Mouse (Mus musculus) CH12.LX (cell line): ENCODE measurements around the gene Rpusd2.

Experiments
- CTCF ChIP-seq, 2 experiments: IDR thresholded peaks in 1 of 2; conservative IDR thresholded peaks in 1 of 2; 2 replicates each; pipeline ENCODE4 v1.5.1; 2011 to 2012; ENCODE audit warnings: low read depth in 2 of 2, low read length in 2 of 2, improper control_type of control experiment in 1 of 2, inconsistent platforms in 1 of 2, mild to moderate bottlenecking in 1 of 2, moderate library complexity in 1 of 2
- EP300 ChIP-seq: IDR thresholded peaks from 2 replicates; pipeline ENCODE4 v1.6.1; 2011; ENCODE audit warnings: low read length, improper control_type of control experiment
- HCFC1 ChIP-seq: IDR thresholded peaks from 2 replicates; pipeline ENCODE4 v1.6.1; 2012; ENCODE audit warnings: low read depth, mild to moderate bottlenecking, inconsistent platforms, low read length, improper control_type of control experiment
- MAX ChIP-seq: IDR thresholded peaks from 2 replicates; pipeline ENCODE4 v1.6.1; 2011; ENCODE audit warnings: low read length, improper control_type of control experiment
- NELFE ChIP-seq: IDR thresholded peaks from 2 replicates; pipeline ENCODE4 v1.6.1; 2011; ENCODE audit warnings: low read depth, low read length, improper control_type of control experiment
- POLR2A ChIP-seq: IDR thresholded peaks from 2 replicates; pipeline ENCODE4 v1.6.1; 2011; ENCODE audit warnings: low read depth, mild to moderate bottlenecking, improper control_type of control experiment, low read length

DNA sequence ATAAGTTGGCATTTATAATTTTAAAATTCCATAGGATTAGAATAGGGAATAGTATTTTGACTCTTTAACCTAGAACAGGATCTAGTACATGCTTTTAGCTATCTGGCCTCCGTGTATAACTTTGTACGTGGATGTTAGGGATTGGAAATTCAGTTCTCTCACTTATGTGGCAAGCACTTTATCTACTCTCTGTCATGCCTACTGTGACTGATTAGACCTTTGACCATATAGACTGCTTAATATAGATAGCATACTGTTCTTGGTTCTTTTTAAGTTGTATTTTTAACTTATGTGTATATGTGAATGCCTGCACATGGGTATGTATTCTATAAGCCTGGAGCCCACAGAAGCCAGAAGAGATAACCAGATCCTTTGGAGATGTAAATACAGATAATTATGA lies 25.5 kb downstream of the Rpusd2 start:
- no peak for TF ChIP-seq CTCF (conservative IDR thresholded peaks at IDR 0.05 in 1 of 2, IDR thresholded peaks at IDR 0.05 in 1 of 2; ENCODE audit: low read depth in 2 of 2, low read length in 2 of 2)
- TF ChIP-seq EP300 = no peak
- no peak for TF ChIP-seq MAX
- TF ChIP-seq POLR2A = no peak
- TF ChIP-seq NELFE = no peak
- TF ChIP-seq HCFC1 = no peak
